Mouse (Mus musculus) spleen, adult 2 months (tissue): ENCODE results near the gene Ska3.

Source experiments
- CTCF ChIP-seq: fragments of 200-500 bp; IDR thresholded peaks from 2 replicates; pipeline ENCODE4 v1.5.1; 2011; ENCODE audit warnings: mild to moderate bottlenecking, inconsistent platforms; ENCODE audit not compliant: insufficient read depth, insufficient read length, insufficient replicate concordance; ENCODE audit errors: extremely low read depth
- POLR2A ChIP-seq: fragments of 200-500 bp; IDR thresholded peaks from 2 replicates; pipeline ENCODE4 v1.6.1; 2011; ENCODE audit warnings: low read depth, low read length, inconsistent platforms

DNA sequence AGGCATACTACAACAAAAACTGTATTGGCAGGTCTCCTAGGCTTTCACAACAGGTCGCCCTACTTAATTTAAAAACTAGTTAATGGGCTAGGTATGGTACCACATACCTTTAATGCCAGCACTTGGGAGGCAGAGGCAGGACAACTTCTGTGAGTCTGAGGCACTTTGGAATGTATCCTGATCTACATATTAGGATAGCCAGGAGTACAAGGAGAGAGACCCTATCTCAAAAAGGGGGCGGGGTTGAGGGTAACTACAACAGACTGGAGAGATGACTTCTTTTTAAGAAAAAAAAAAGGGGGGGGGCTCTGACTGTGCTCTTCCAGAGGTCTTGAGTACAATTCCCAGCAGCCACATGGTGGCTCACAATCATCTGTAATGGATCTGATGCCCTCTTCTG is 22.7 kb upstream of the Ska3 start:
- TF ChIP-seq POLR2A (no peak), CTCF (no peak)
